In genomic region chr5:16785627-16786026, GRCm38 (mm10) we compare ENCODE assay signal across 40 mouse cellular contexts. TPM values are rescaled to one million over a fixed set of nuclear protein-coding genes. Genes with fewer than 3 reads are reported as not detected.
"Had no signal": no experiment of that assay in that cellular context is flagged by ENCODE, and none has a peak within 500 bp of the region (broad histone marks: within the 10 kb centered on the region; RNA-seq: fewer than 3 reads in every experiment).

No protein-coding gene starts in this region.

- H3K9ac ChIP-seq: heart, embryonic 12.5 days; hindbrain, embryonic 12.5 days; hindbrain, embryonic 14.5 days; kidney, embryonic 15.5 days; limb, embryonic 13.5 days; limb, embryonic 15.5 days; liver, embryonic 12.5 days; liver, embryonic 14.5 days had no signal

- H3K27ac ChIP-seq: gastrocnemius, adult 2 months; heart, embryonic 10.5 days; hindbrain, embryonic 12.5 days; hindbrain, embryonic 14.5 days; kidney, embryonic 15.5 days; kidney, postnatal 0 days; limb, embryonic 13.5 days; limb, embryonic 15.5 days; liver, embryonic 12.5 days; liver, embryonic 14.5 days had no signal

- H3K27me3 ChIP-seq: heart, embryonic 12.5 days; hindbrain, embryonic 12.5 days; kidney, embryonic 15.5 days; limb, embryonic 13.5 days; limb, embryonic 15.5 days; liver, embryonic 12.5 days had no signal

- ATAC-seq: hindbrain, embryonic 16.5 days; intestine, embryonic 16.5 days; liver, embryonic 12.5 days had no signal

- H3K4me1 ChIP-seq: heart, embryonic 10.5 days; heart, embryonic 12.5 days; hindbrain, embryonic 12.5 days; kidney, embryonic 15.5 days; limb, embryonic 13.5 days; limb, embryonic 15.5 days; liver, embryonic 12.5 days had no signal

- H3K9me3 ChIP-seq: heart, embryonic 10.5 days; heart, embryonic 12.5 days; hindbrain, embryonic 12.5 days; kidney, embryonic 15.5 days; limb, embryonic 13.5 days; limb, embryonic 15.5 days; liver, embryonic 12.5 days had no signal

- H3K36me3 ChIP-seq: heart, embryonic 10.5 days; heart, embryonic 12.5 days; hindbrain, embryonic 12.5 days; kidney, embryonic 15.5 days; limb, embryonic 13.5 days; limb, embryonic 15.5 days; liver, embryonic 12.5 days had no signal

- H3K4me2 ChIP-seq: heart, embryonic 12.5 days; hindbrain, embryonic 12.5 days; hindbrain, embryonic 14.5 days; kidney, embryonic 15.5 days; limb, embryonic 13.5 days; limb, embryonic 15.5 days; liver, embryonic 12.5 days had no signal

- H3K4me3 ChIP-seq: gastrocnemius, adult 2 months; heart, embryonic 10.5 days; heart, embryonic 12.5 days; hindbrain, embryonic 12.5 days; kidney, embryonic 15.5 days; limb, embryonic 13.5 days; limb, embryonic 15.5 days; liver, embryonic 12.5 days had no signal

- DNase-seq: gastrocnemius, adult 2 months; gastrocnemius, postnatal 10 days; gastrocnemius, postnatal 25 days; heart, adult 18-20 months; heart, postnatal 10 days; kidney, adult 11 months; kidney, adult 2 months; kidney, adult 9 months; kidney, postnatal 14 days; kidney, postnatal 36 days; layer of hippocampus, adult 9-11 months; layer of hippocampus, postnatal 36 days; left cerebral cortex, postnatal 4 days had no signal

RNA-seq across cellular contexts. Expression of gene Gm28710, which starts 6.0 kb away (rescaled TPM):
- total RNA-seq: gastrocnemius, adult 2 months; gastrocnemius, postnatal 10 days; gastrocnemius, postnatal 25 days; gastrocnemius, postnatal 4 days; granulocyte monocyte progenitor cell, adult 5-6 weeks; heart, adult 18-20 months; heart, adult 8-10 months; heart, postnatal 10 days; heart, postnatal 25 days; hematopoietic stem cell, adult 5-6 weeks; layer of hippocampus, adult 18-20 months; layer of hippocampus, adult 8-10 months; layer of hippocampus, postnatal 14 days; layer of hippocampus, postnatal 36 days; left cerebral cortex, adult 18-20 months; left cerebral cortex, adult 8-10 months; left cerebral cortex, postnatal 25 days; left cerebral cortex, postnatal 4 days; liver, adult 2 months had no signal
- polyA plus RNA-seq: heart, embryonic 12.5 days; heart, embryonic 14.5 days; hindbrain, embryonic 12.5 days; hindbrain, embryonic 14.5 days; hindbrain, embryonic 16.5 days; kidney, adult 2 months; kidney, embryonic 15.5 days; kidney, postnatal 0 days; limb, embryonic 11.5 days; limb, embryonic 15.5 days; liver, adult 2 months; liver, embryonic 12.5 days; liver, embryonic 14.5 days; liver, embryonic 16.5 days had no signal
